Mouse (Mus musculus) limb, embryonic 11.5 days (tissue): ENCODE data around the gene Gm10643. TPM values are rescaled to one million over a fixed set of nuclear protein-coding genes. Genes with fewer than 3 reads are reported as not detected.

Source experiments
- ATAC-seq: fragments of 200-750 bp; cut with Nextera tagmentation; 2 replicates; pipeline ENCODE4 v1.8.0; 2017; ENCODE audit warnings: low read depth; ENCODE audit not compliant: insufficient number of reproducible peaks, low FRiP score, low TSS enrichment
- DNase-seq: peaks from one replicate; pipeline ENCODE4 v3.0.0-alpha.2; 2015; ENCODE audit warnings: low spot score
- H3K27ac ChIP-seq: fragments of 300-500 bp; sonication (generic); replicated peaks from 2 replicates; pipeline ENCODE4 v1.5.1; 2014; ENCODE audit warnings: low read depth, mild to moderate bottlenecking, low read length
- H3K27me3 ChIP-seq: fragments of 300-500 bp; sonication (generic); 2 replicates; pipeline ENCODE4 v1.6.1; 2014; ENCODE audit warnings: mild to moderate bottlenecking, low read length, mixed read lengths; ENCODE audit not compliant: control insufficient read depth, insufficient read depth
- H3K36me3 ChIP-seq: fragments of 300-500 bp; sonication (generic); 2 replicates; pipeline ENCODE4 v1.6.1; 2014; ENCODE audit warnings: mild to moderate bottlenecking, low read length, moderate library complexity, mixed read lengths; ENCODE audit not compliant: control insufficient read depth, insufficient read depth
- H3K4me1 ChIP-seq: fragments of 300-500 bp; sonication (generic); 2 replicates; pipeline ENCODE4 v1.6.1; 2014; ENCODE audit warnings: low read length, mixed read lengths; ENCODE audit not compliant: control insufficient read depth, insufficient read depth
- H3K4me2 ChIP-seq: fragments of 300-500 bp; sonication (generic); 2 replicates; pipeline ENCODE4 v1.6.1; 2014; ENCODE audit warnings: low read depth, mild to moderate bottlenecking, moderate library complexity; ENCODE audit not compliant: severe bottlenecking
- H3K4me3 ChIP-seq: fragments of 300-500 bp; sonication (generic); 2 replicates; pipeline ENCODE4 v1.5.1; 2014; ENCODE audit warnings: low read depth, low read length
- H3K9ac ChIP-seq: fragments of 300-500 bp; sonication (generic); 2 replicates; pipeline ENCODE4 v1.6.1; 2014; ENCODE audit warnings: mild to moderate bottlenecking, low read length
- H3K9me3 ChIP-seq: fragments of 300-500 bp; sonication (generic); 2 replicates; pipeline ENCODE4 v1.6.1; 2016; ENCODE audit warnings: low read length; ENCODE audit not compliant: control insufficient read depth
- WGBS: fragments of 180-500 bp; shearing (Covaris S2); extraction: QIAGEN DNeasy Blood & Tissue Kit; methylation state at CpG from one replicate; pipeline ENCODE4 v1.1.7; 2014; 5-methylcytosine and 5-hydroxymethylcytosine counted together
- polyA plus RNA-seq: library from polyadenylated mRNA; unstranded; fragments of >200 nt; fragmentation: Nextera tagmentation; extraction: Ambion mirVana; gene quantifications from 2 replicates; pipeline ENCODE4 v1.2.1, GENCODE M21; 2014

Gm10643 gene
- polyA plus RNA-seq, 1 experiment from 2014 or later = 1.3 TPM

GRCm38 (mm10) chr8:84069169-84069568, 4.2 kb upstream of the Gm10643 start:
- no peak overlapping the region for H3K9ac ChIP-seq
- H3K9me3 ChIP-seq = no peaks in the 10 kb centered on the region
- H3K27ac ChIP-seq = no peak overlapping the region

GRCm38 (mm10) chr8:84068316-84069035, 3.5 kb upstream of the Gm10643 start:
- H3K27me3 ChIP-seq = no peaks in the 10 kb centered on the region
- H3K36me3 ChIP-seq = no peaks in the 10 kb centered on the region
- no peak overlapping the region for H3K9ac ChIP-seq
- H3K4me3 ChIP-seq = no peak overlapping the region
- DNase-seq (no peak), ATAC-seq (no peak)
- H3K4me2 ChIP-seq = no peak overlapping the region
- 58% methylated on average over 12 of the region's 12 CpGs for WGBS
- H3K27ac ChIP-seq = no peak overlapping the region
- peaks cover 6% of the 10 kb centered on the region for H3K4me1 ChIP-seq
- no peaks in the 10 kb centered on the region for H3K9me3 ChIP-seq

More at GRCm38 (mm10) chr8:84069169-84069568, 4.2 kb upstream of the Gm10643 start:
- DNase-seq (no peak), ATAC-seq (no peak)
- WGBS = 52% methylated on average over 1 of the region's 1 CpGs
- Histone ChIP-seq H3K36me3 (peaks cover under 1% of the 10 kb centered on the region; the same call in 1 of the 2 replicates), H3K27me3 (no peaks in the 10 kb centered on the region), H3K4me2 (no peak overlapping the region), H3K4me1 (peaks cover 6% of the 10 kb centered on the region), H3K4me3 (no peak overlapping the region)

GRCm38 (mm10) chr8:84067911-84068310, 3.0 kb upstream of the Gm10643 start:
- WGBS = 89% methylated on average over 7 of the region's 7 CpGs
- Histone ChIP-seq H3K4me2 (peak overlapping the region; percentile 37), H3K27ac (no peak overlapping the region), H3K9ac (no peak overlapping the region), H3K9me3 (no peaks in the 10 kb centered on the region), H3K4me3 (peak overlapping the region; percentile 79; the same call in 1 of the 2 replicates), H3K36me3 (no peaks in the 10 kb centered on the region), H3K27me3 (no peaks in the 10 kb centered on the region), H3K4me1 (peaks cover 6% of the 10 kb centered on the region)
- DNase-seq (no peak), ATAC-seq (no peak)

GRCm38 (mm10) chr8:84067047-84067573, 2.2 kb upstream of the Gm10643 start:
- peak overlapping the region; percentile 76 for H3K9ac ChIP-seq
- no peaks in the 10 kb centered on the region for H3K9me3 ChIP-seq
- H3K4me3 ChIP-seq = peak overlapping the region; percentile 79
- H3K4me2 ChIP-seq = peak overlapping the region; percentile 37
- H3K27me3 ChIP-seq = no peaks in the 10 kb centered on the region
- H3K27ac ChIP-seq = peak overlapping the region; percentile 92
- WGBS = 1% methylated on average over 52 of the region's 58 CpGs
- DNase-seq (peak; percentile 96), ATAC-seq (peak; percentile 70)
- H3K4me1 ChIP-seq = peaks cover 6% of the 10 kb centered on the region
- no peaks in the 10 kb centered on the region for H3K36me3 ChIP-seq

GRCm38 (mm10) chr8:84066291-84066930, 1.5 kb upstream of the Gm10643 start, which contains the start of gene Rfx1:
Rfx1 (plus strand) TSS chr8:84066834.
- under 1% methylated on average over 51 of the region's 51 CpGs for WGBS
- Histone ChIP-seq H3K36me3 (no peaks in the 10 kb centered on the region), H3K9me3 (no peaks in the 10 kb centered on the region), H3K9ac (peak within 1 kb of the TSS; percentile 76), H3K4me2 (peak within 1 kb of the TSS; percentile 60), H3K27ac (peak within 1 kb of the TSS; percentile 92), H3K27me3 (no peaks in the 10 kb centered on the region), H3K4me1 (peaks cover 6% of the 10 kb centered on the region), H3K4me3 (peak within 1 kb of the TSS; percentile 79)
- DNase-seq = peak; percentile 98
- ATAC-seq = peak; percentile 99

- ATAC-seq (no peak), DNase-seq (no peak)
- no peak overlapping the region; the same call in 1 of the 2 replicates for H3K27ac ChIP-seq
- peaks cover 6% of the 10 kb centered on the region for H3K4me1 ChIP-seq
- no peaks in the 10 kb centered on the region for H3K27me3 ChIP-seq
- WGBS = 30% methylated on average over 5 of the region's 5 CpGs
- peak overlapping the region; percentile 44 for H3K4me3 ChIP-seq
- peak overlapping the region; percentile 60 for H3K4me2 ChIP-seq
- H3K9ac ChIP-seq = peak overlapping the region; percentile 55
- H3K9me3 ChIP-seq = no peaks in the 10 kb centered on the region
- H3K36me3 ChIP-seq = no peaks in the 10 kb centered on the region
Measured at GRCm38 (mm10) chr8:84065457-84066072, 628 bp upstream of the Gm10643 start.

- no peak overlapping the region for H3K9ac ChIP-seq
- no peak overlapping the region for H3K4me3 ChIP-seq
- WGBS = 70% methylated on average over 8 of the region's 8 CpGs
- H3K4me2 ChIP-seq = no peak overlapping the region
- ATAC-seq (no peak), DNase-seq (no peak)
- H3K4me1 ChIP-seq = peaks cover 6% of the 10 kb centered on the region
- no peaks in the 10 kb centered on the region for H3K36me3 ChIP-seq
- H3K27me3 ChIP-seq = no peaks in the 10 kb centered on the region
- H3K9me3 ChIP-seq = no peaks in the 10 kb centered on the region
- H3K27ac ChIP-seq = no peak overlapping the region
Measured at GRCm38 (mm10) chr8:84063861-84064610, 901 bp downstream of the Gm10643 start.

- DNase-seq (no peak), ATAC-seq (no peak)
- no peaks in the 10 kb centered on the region for H3K27me3 ChIP-seq
- H3K4me2 ChIP-seq = no peak overlapping the region
- no peak overlapping the region for H3K4me3 ChIP-seq
- H3K27ac ChIP-seq = no peak overlapping the region
- H3K9ac ChIP-seq = no peak overlapping the region
- no peaks in the 10 kb centered on the region for H3K9me3 ChIP-seq
- WGBS = 86% methylated on average over 2 of the region's 2 CpGs
- H3K4me1 ChIP-seq = no peaks in the 10 kb centered on the region
- H3K36me3 ChIP-seq = no peaks in the 10 kb centered on the region
Measured at GRCm38 (mm10) chr8:84060245-84060644, 4.7 kb downstream of the Gm10643 start.
